Mouse (Mus musculus) splenic B cell, adult 2 months (primary cell): ENCODE results near the gene Plppr3.

Experiments
- DNase-seq: peaks from one replicate; pipeline ENCODE4 v3.0.0-alpha.2; 2011; ENCODE audit warnings: low read depth, low spot score
- H3K27me3 ChIP-seq: 2 replicates; pipeline ENCODE4 v1.6.1; 2012; ENCODE audit warnings: mild to moderate bottlenecking, low read length, moderate library complexity, mixed read lengths; ENCODE audit not compliant: control insufficient read depth, poor library complexity, insufficient read depth, severe bottlenecking
- H3K36me3 ChIP-seq: 2 replicates; pipeline ENCODE4 v1.6.1; 2012; ENCODE audit warnings: mild to moderate bottlenecking, low read length, moderate library complexity, mixed read lengths; ENCODE audit not compliant: control insufficient read depth, poor library complexity, insufficient read depth, severe bottlenecking

Gene Plppr3

DNA sequence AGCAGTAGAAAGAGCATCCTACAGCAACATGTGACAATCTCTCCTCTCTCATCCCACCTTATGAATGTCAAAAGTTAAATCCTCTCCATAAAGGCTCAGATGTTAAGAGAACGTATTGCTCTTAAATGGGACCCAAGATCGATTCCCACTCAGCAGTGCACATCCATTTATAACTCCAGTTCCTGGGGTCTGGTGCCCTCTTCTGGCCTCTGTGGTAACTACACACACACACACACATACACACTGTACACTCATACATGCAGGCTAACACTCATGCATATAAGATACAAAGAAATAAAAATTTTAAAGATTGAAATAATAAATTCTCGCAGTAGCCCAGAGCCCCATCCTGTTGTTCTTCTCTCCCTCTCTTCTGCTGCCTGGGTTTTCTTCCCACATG lies 37.5 kb downstream of the Plppr3 start:
- H3K27me3 ChIP-seq: no peaks in the 10 kb centered on the region
- DNase-seq: peak; percentile 23

DNA sequence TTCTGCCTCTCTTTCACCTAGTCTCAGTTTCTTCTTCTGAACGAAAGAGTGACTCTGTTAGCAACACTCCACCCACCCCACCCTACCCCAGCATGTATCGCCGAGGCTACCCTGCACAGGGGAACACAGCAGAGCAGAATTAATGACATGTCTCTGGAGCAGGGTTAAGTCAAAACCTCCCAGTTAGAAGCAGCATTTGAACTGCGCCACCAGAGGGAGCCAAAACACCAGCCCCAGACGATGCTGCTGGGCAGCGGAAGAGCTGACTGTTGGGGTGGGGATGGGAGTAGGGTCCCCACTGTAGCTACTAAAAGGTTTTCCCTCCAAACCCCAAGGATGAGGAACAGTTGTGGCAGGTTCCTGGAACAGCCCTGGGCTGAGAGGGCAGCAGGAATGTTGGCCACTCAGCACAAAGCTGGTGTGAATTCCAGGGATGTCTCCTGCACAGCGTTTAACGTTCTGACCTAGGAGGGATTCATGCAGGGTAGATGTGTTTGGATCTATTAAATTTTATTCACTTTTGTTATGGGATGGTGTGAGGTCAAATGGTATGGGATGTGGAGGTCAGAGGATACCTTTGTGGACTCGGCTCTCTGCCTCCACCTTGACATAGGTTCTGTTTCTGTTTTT lies 39.5 kb downstream of the Plppr3 start:
- H3K27me3 ChIP-seq: no peaks in the 10 kb centered on the region
- peak; percentile 88 for DNase-seq
- no peaks in the 10 kb centered on the region for H3K36me3 ChIP-seq

More for the DNA sequence above, 37.5 kb downstream of the Plppr3 start:
- H3K36me3 ChIP-seq: no peaks in the 10 kb centered on the region

GRCm38 (mm10) chr10:79832786-79833181 lies 41.6 kb downstream of the Plppr3 start:
- H3K27me3 ChIP-seq: no peaks in the 10 kb centered on the region
- H3K36me3 ChIP-seq: no peaks in the 10 kb centered on the region
- no peak for DNase-seq

GRCm38 (mm10) chr10:79832026-79832785 lies 42.2 kb downstream of the Plppr3 start:
- DNase-seq: no peak

GRCm38 (mm10) chr10:79831583-79831982 lies 42.9 kb downstream of the Plppr3 start:
- H3K27me3 ChIP-seq: no peaks in the 10 kb centered on the region
- no peak for DNase-seq
- no peaks in the 10 kb centered on the region for H3K36me3 ChIP-seq

More at GRCm38 (mm10) chr10:79832026-79832785, 42.2 kb downstream of the Plppr3 start:
- no peaks in the 10 kb centered on the region for H3K27me3 ChIP-seq
- no peaks in the 10 kb centered on the region for H3K36me3 ChIP-seq

GRCm38 (mm10) chr10:79824413-79824812 lies 50.0 kb downstream of the Plppr3 start:
- no peak for DNase-seq

GRCm38 (mm10) chr10:79823011-79823410 lies 51.4 kb downstream of the Plppr3 start:
- H3K27me3 ChIP-seq: no peaks in the 10 kb centered on the region
- no peak for DNase-seq
- no peaks in the 10 kb centered on the region for H3K36me3 ChIP-seq

More at GRCm38 (mm10) chr10:79824413-79824812, 50.0 kb downstream of the Plppr3 start:
- no peaks in the 10 kb centered on the region for H3K36me3 ChIP-seq
- H3K27me3 ChIP-seq: no peaks in the 10 kb centered on the region

DNA sequence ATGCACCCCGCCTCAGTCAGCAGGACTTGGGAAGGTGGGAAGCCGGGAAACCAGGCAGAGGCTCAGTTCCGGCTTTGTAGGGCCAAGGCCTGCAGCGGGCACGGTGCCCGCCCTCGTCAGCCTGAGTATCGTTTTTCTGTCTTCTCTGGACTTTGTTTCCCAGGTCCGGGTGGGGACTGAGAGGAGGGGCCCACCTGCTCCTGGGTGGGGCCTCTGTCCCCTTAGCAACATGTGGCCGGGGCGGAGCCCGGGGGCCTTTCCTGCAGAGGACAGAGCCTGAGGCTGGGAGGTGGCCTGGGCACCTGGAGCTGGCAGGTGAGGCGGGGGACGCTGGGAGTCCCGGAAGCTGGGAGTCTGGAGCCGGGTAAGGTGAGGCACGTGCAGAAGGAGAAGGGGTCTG lies 52.1 kb downstream of the Plppr3 start:
- no peaks in the 10 kb centered on the region for H3K36me3 ChIP-seq
- no peaks in the 10 kb centered on the region for H3K27me3 ChIP-seq
- DNase-seq: no peak

GRCm38 (mm10) chr10:79821731-79822130 lies 52.7 kb downstream of the Plppr3 start:
- H3K27me3 ChIP-seq: no peaks in the 10 kb centered on the region
- no peaks in the 10 kb centered on the region for H3K36me3 ChIP-seq
- no peak for DNase-seq

DNA sequence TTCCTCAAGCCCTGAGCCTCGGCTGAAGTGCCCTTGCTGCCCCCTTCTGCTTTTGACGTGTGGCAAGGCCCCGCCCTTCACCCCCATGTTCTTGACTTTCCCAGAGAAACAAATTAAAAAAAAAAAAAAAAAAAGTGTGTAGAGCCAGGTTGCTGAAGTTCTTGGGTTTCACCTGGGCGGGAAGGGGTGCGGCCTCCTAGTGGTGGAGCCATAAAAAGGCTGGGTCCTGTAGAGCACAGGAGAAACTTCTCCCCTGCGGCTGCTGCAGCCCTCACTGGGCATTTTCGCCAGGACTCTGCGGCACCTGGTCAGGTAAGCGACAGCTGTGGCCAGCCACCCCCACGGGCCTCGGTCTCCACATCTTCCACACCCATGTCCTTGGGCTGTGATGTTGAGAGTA lies 53.7 kb downstream of the Plppr3 start, which contains the start of gene Misp:
Gene Misp, plus strand, starts transcription at position 208 of the 400 bp plus-strand sequence.
- H3K36me3 ChIP-seq: no peaks in the 10 kb centered on the region
- no peak for DNase-seq
- no peaks in the 10 kb centered on the region for H3K27me3 ChIP-seq

DNA sequence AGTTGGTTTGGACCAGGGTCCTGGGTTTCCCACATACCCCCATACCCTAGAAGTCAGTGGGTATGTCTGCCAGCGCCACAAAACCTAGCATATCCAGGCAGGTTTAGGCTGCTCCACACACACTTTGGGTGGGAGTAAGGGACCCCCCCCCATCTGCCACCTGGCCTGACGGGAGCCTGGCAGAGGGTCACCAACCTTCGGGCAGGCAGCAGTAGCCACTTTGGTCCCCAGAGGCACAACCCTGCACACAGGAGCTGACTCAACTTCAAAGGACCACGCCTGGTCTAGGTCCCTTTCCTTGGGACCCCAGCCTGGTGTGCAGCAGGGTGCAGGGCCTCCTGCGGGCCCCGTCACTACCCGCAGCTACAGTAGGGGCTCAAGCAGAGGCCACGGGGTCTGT lies 54.2 kb downstream of the Plppr3 start:
- Histone ChIP-seq H3K27me3 (no peaks in the 10 kb centered on the region), H3K36me3 (no peaks in the 10 kb centered on the region)
- no peak for DNase-seq

DNA sequence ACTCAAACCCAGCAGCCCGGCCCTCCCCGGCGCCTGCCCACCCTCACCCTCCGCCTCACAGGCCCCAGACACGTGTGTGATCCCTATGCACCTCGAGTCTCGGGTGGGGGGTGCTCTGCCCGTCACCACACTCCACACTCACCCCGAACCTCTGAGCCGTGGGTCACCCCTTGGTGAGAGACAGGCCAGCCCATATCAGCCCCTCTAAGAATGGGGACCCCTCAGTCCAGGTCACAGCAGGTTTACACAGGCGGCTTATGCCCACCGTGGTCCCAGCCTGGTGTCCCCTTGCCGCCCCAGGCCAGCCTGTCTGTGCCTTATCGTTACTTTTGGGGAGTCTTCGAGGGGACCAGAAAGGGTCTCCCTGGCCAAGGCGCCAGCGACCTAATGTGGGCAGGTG lies 54.8 kb downstream of the Plppr3 start:
- no peaks in the 10 kb centered on the region for H3K27me3 ChIP-seq
- no peaks in the 10 kb centered on the region for H3K36me3 ChIP-seq
- DNase-seq: no peak

DNA sequence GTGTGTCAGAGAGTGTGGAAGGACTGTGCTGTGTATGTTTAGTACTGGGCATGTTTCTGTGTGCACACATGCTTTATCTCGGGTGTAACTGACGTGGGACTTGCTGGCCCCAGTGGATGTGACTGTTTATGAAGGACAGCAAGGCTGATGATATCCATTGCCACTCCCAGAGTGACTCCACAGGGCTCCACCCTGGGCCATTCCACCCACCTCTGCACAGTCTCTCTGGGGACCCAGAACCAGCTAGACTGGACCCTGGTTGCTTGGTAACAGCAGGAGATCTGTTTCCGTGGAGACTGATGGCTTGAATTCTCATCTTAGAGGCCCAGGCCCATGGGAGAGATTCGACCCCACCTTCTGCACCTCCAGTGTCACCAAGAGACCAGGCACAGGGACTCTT lies 56.2 kb downstream of the Plppr3 start:
- Histone ChIP-seq H3K27me3 (no peaks in the 10 kb centered on the region), H3K36me3 (no peaks in the 10 kb centered on the region)
- no peak for DNase-seq

DNA sequence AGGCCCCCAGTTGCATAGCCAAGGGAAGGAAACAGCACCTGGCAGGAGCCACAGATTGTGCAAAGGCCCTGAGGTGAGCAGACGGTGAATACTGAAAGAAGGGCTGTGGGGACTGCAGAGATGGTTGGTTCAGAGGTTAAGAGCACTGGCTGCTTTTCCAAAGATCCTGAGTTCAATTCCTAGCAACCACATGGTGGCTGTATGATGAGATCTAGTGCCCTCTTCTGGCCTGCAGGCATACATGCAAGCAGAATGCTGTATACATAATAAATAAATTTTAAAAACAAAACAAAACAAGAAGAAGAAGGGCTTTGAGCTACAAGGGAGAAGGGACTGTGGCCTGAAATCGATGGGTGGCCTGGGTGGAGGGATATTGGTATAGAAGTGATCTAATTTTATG lies 57.3 kb downstream of the Plppr3 start:
- DNase-seq: no peak
- H3K27me3 ChIP-seq: no peaks in the 10 kb centered on the region
- H3K36me3 ChIP-seq: no peaks in the 10 kb centered on the region

DNA sequence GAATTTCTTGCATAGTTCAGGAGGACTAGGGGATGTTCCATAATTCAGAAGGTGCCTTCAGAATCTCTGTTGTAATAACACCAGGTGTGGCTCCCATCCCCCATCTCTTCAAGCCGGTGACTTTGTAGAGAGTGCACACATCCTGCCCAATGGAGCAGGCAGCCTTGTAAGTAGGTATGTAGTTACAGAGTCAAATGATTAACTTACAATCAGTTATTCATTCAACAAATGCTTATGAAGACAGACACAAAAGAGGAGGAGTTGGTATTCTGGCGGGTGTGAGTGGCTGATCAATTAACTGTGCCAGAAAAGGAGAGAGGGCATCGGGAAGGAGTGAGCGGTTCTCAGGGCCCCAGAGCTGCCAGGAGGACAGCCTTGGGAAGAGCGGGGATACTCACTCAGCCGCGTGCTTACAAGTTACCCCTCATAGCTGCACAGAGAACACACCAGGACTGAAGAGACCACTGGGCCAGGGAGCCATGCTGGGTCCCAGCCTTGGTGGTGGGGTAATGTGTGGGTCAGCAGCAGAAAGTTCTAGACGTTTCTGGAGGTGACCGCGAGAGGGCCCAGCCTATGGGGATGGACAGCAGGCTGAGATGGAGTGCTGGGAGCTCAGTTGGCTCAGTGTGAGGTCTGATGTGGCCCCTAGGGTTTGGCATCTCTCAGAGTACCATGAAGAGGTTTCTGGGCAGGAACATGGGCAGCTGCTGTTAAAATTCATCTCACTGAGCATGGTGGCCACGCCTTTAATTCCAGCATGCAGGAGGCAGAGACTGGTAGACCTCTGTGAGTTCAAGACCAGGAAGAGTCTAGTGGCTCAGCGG lies 58.6 kb downstream of the Plppr3 start:
- no peak for DNase-seq
- H3K27me3 ChIP-seq: no peaks in the 10 kb centered on the region
- H3K36me3 ChIP-seq: no peaks in the 10 kb centered on the region
